Mouse (Mus musculus) brain, embryonic 14.5 days (tissue): ENCODE measurements at regions not wholly inside any gene's neighbourhood (a gene's known extent, or its start where the extent isn't known, plus 50 kb on each side); places are given as distances from the start of the nearest gene placed in this dataset.
A peak's percentile ranks its signal among the peaks of the same experiment; 100 is the strongest.

Experiments
- DNase-seq: peaks from one replicate; pipeline ENCODE4 v3.0.0-alpha.2; 2011; ENCODE audit warnings: low read depth
- CTCF ChIP-seq: fragments of 200-500 bp; IDR thresholded peaks from 2 replicates; pipeline ENCODE4 v1.5.1; 2012; ENCODE audit warnings: inconsistent platforms, mild to moderate bottlenecking, moderate library complexity, borderline replicate concordance; ENCODE audit not compliant: insufficient read depth, insufficient read length; ENCODE audit errors: extremely low read depth
- POLR2A ChIP-seq: fragments of 200-500 bp; IDR thresholded peaks from 2 replicates; pipeline ENCODE4 v1.6.1; 2012; ENCODE audit warnings: mild to moderate bottlenecking, inconsistent platforms, borderline replicate concordance; ENCODE audit not compliant: poor library complexity, insufficient read depth, insufficient read length, severe bottlenecking; ENCODE audit errors: extremely low read depth

GRCm38 (mm10) chr4:152691302-152691701 lies 213.6 kb upstream of the Kcnab2 start:
- TF ChIP-seq CTCF, result no peak
- no peak for TF ChIP-seq POLR2A
- peak; percentile 65 for DNase-seq

DNA sequence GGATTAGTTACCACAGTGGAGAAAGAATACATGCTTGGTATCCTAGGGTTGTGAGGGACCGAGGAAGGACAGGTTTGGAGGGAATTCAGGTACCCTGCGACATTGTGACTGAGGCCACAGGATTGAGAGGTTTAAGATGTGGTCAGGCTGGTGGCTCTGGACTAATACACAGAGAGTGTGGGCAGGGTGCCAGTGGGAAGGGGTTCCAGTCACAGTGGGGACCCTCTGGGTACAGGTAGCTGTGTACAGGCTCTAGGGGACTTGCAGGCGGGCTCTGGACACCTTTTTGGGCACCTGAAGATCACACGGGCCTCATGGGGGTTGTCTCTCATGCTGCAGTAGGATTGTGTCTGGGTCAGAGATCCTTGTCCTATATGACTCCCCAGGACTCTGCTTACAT lies 213.1 kb upstream of the Kcnab2 start:
- no peak for TF ChIP-seq POLR2A
- TF ChIP-seq CTCF, result no peak

DNA sequence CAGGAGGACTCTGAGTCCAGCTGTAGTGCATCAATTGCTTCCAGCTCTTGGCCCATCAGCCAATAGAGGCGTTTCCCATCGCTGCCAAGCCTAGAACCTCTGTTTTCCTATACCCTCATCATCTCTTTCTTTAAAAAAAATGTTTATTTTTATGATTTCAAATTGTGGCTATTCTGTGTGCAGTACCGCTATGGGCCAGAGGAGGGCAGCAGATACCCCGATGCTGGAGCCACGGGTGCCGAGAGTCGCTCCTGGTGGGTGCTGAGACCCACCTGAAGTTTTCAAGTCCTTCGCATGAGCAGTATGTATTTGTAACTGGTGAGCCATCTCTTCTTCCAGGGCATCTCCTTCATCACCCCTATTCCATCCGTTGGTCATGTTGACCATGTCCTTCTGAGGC lies 212.2 kb upstream of the Kcnab2 start:
- TF ChIP-seq POLR2A, result no peak
- TF ChIP-seq CTCF, result peak; percentile 59
- DNase-seq, result no peak

More for the DNA sequence above, 213.1 kb upstream of the Kcnab2 start:
- no peak for DNase-seq

DNA sequence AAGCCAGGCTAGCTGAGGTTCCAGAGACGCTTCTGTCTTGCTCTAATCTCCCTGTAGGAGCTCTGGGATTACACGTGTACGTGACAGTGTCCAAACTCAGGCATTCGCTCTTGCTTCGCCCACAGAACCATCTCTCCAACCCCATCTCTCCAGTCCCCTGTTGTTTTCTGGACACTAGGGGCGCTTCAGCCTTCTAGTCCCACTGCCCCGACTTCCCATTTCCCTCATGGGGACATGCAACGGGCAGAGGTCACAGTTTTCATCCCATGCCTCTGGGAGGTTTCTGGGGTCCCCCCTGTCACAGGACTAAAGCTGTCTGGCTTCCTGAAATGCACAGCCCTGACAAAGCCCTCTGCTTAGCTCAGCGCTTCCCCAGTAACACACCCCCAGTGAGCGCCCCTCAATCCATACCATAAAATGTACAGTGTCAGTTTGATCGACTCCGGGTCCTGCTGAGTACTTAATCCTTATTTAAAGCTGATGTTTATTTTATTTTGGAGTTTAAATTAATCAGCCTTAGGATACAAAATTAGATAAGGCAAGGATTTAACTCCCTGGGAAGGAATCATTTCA lies 208.9 kb upstream of the Kcnab2 start:
- peak; percentile 47 for DNase-seq
- TF ChIP-seq POLR2A, result no peak
- TF ChIP-seq CTCF, result peak; percentile 50; the same call in 1 of the 2 replicates

DNA sequence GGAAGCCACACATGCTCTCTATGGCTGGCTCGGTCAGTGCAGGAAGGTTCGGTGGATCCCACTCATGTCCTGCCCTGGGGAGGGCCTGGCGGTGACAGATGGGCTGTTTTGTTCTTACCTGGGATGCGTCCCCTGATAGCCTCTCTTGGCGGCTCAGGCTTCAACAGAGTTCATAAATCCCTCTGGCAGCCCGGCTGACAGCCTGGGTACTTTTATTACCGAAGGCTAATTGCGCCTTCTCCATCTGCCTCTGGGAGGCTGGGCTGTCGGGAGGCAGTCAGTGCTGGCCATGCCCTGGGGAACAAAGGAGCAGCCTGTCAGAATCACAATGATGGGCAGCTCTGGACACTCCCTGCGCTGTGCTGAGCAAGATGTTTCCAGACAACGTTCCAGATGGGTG lies 196.5 kb upstream of the Kcnab2 start:
- DNase-seq, result peak; percentile 82

GRCm38 (mm10) chr4:152663482-152663881 lies 185.8 kb upstream of the Kcnab2 start:
- TF ChIP-seq CTCF, result peak; percentile 64; the same call in 1 of the 2 replicates
- no peak for TF ChIP-seq POLR2A
- DNase-seq, result no peak

More for the DNA sequence above, 196.5 kb upstream of the Kcnab2 start:
- TF ChIP-seq CTCF, result no peak
- no peak for TF ChIP-seq POLR2A

GRCm38 (mm10) chr4:152663069-152663468 lies 185.4 kb upstream of the Kcnab2 start:
- DNase-seq, result no peak
- TF ChIP-seq POLR2A (no peak), CTCF (peak; percentile 30; the same call in 1 of the 2 replicates)

DNA sequence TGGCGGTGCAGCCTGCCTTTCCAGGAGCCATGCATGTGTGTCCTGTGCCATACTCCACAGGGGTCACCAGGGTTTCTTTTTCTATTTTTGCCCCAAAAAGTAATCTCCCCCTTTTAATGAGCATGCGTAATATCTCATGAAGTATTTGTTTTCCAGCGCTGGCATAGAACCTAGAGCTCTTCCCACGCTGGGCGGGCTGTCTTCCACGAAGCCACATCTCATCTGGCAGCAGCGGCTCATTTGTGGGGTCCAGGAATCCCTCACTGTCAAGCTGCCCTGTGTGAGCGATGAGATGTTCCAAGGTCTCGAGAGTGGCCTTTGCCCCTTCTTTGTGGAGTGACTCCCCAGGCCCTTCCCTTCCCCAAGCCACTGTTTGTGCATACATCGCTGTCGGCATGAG lies 184.8 kb upstream of the Kcnab2 start:
- TF ChIP-seq POLR2A (no peak), CTCF (no peak)
- no peak for DNase-seq

DNA sequence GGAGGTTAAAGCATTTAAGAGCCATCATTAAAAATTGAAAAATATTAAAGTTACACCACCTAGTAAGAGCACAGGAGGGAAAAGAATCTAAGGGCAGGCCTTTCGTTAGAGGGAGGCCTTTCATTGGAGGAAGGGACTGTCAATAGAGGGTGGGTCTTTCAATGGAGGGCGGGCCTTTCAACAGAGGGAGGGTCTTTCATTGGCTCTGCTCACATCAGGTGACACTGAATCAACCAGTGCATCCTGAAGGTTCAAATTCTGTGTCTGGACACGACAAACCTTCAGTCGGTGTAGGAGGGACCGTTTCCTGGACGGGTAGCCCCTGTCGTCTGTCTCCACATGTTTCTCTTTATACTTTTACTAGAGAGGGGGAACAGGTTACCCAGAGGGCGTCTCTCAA lies 172.5 kb upstream of the Kcnab2 start:
- no peak for DNase-seq
- TF ChIP-seq POLR2A, result no peak
- no peak for TF ChIP-seq CTCF

- no peak for DNase-seq
Observed at GRCm38 (mm10) chr4:152647620-152648019, 169.9 kb upstream of the Kcnab2 start.

GRCm38 (mm10) chr4:152647084-152647483 lies 169.4 kb upstream of the Kcnab2 start:
- peak; percentile 49 for DNase-seq
- TF ChIP-seq CTCF (no peak), POLR2A (no peak)

More at GRCm38 (mm10) chr4:152647620-152648019, 169.9 kb upstream of the Kcnab2 start:
- TF ChIP-seq POLR2A, result no peak
- TF ChIP-seq CTCF, result peak; percentile 80

GRCm38 (mm10) chr4:152637088-152637487 lies 159.4 kb upstream of the Kcnab2 start:
- peak; percentile 63 for DNase-seq
- TF ChIP-seq POLR2A (no peak), CTCF (no peak)

- DNase-seq, result peak; percentile 65
- TF ChIP-seq CTCF, result no peak
- TF ChIP-seq POLR2A, result no peak
Observed at GRCm38 (mm10) chr4:152633896-152634295, 156.2 kb upstream of the Kcnab2 start.

DNA sequence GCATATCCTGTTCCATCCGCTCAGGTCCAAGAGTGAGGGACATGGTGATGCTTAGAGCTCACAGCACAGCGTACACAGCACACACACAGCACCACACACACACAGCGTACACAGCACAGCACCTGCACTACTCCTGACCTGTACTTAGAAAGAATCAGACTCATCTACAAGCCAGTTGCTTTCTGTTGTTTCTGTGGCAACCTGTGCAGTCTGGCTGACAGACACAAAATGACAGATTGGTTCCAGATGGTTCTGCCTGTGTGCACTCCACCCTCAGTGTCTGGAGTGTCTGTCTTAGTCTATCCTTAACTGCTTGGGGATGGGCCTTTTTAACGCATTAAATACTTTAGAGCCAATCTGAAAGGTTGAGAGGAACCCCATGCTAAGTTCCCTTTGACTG lies 150.4 kb upstream of the Kcnab2 start:
- peak; percentile 82 for DNase-seq
- TF ChIP-seq CTCF (no peak), POLR2A (no peak)
